ENCODE assay signal across 17 mouse cellular contexts in genomic region chr2:167270496-167270895, GRCm38 (mm10). TPM values are rescaled to one million over a fixed set of nuclear protein-coding genes. Genes with fewer than 3 reads are reported as not detected.
A peak's percentile ranks its signal among the peaks of the same experiment; 100 is the strongest.
DNase-seq lines count a peak whose midpoint lies in the region; ATAC-seq lines count a peak whose summit lies in the region.
"Had no signal": no experiment of that assay in that cellular context is flagged by ENCODE, and none has a peak within 500 bp of the region (broad histone marks: within the 10 kb centered on the region; RNA-seq: fewer than 3 reads in every experiment).

No protein-coding gene starts in this region.

- H3K9ac ChIP-seq in midbrain, embryonic 16.5 days (ENCODE audit: low read depth, low read length), result no peak overlapping the region
- H3K9ac ChIP-seq: midbrain, embryonic 12.5 days; stomach, embryonic 15.5 days had no signal

- no peak overlapping the region for H3K27ac ChIP-seq in heart, embryonic 10.5 days
- H3K27ac ChIP-seq in midbrain, embryonic 16.5 days (ENCODE audit: low read length), result no peak overlapping the region
- H3K27ac ChIP-seq: midbrain, embryonic 12.5 days; stomach, embryonic 15.5 days had no signal

- no peak for ATAC-seq in midbrain, embryonic 16.5 days
- ATAC-seq: CD4-positive, CD25-positive, alpha-beta regulatory T cell, adult 4 months; hindbrain, embryonic 16.5 days had no signal

- H3K27me3 ChIP-seq in heart, embryonic 10.5 days (ENCODE audit: insufficient read depth, poor library complexity, severe bottlenecking), result no peaks in the 10 kb centered on the region
- H3K27me3 ChIP-seq in midbrain, embryonic 16.5 days (ENCODE audit: control insufficient read depth, insufficient read depth, low read depth, low read length), result no peaks in the 10 kb centered on the region
- H3K27me3 ChIP-seq: midbrain, embryonic 12.5 days; stomach, embryonic 15.5 days had no signal

- peaks cover 11% of the 10 kb centered on the region; the same call in 1 of the 2 replicates for H3K4me1 ChIP-seq in heart, embryonic 10.5 days
- no peaks in the 10 kb centered on the region for H3K4me1 ChIP-seq in midbrain, embryonic 16.5 days (ENCODE audit: control insufficient read depth, insufficient read depth, low read length)
- H3K4me1 ChIP-seq: stomach, embryonic 15.5 days had no signal

- WGBS in heart, embryonic 10.5 days, result 74% methylated on average over 3 of the region's 3 CpGs
- 85% methylated on average over 3 of the region's 3 CpGs for WGBS in midbrain, embryonic 16.5 days

- H3K4me3 ChIP-seq in heart, embryonic 10.5 days, result no peak overlapping the region
- no peak overlapping the region for H3K4me3 ChIP-seq in midbrain, embryonic 16.5 days (ENCODE audit: low read depth, low read length)
- H3K4me3 ChIP-seq: midbrain, embryonic 12.5 days; stomach, embryonic 15.5 days had no signal

- peak; percentile 0 for DNase-seq in adrenal gland, adult 2 months
- DNase-seq in adrenal gland, postnatal 4 days (ENCODE audit: low spot score in 2 of 2), result no peak
- peak; percentile 3 for DNase-seq in heart, postnatal 4 days
- no peak for DNase-seq in heart, embryonic 10.5 days (ENCODE audit: low spot score)
- peak; percentile 0 for DNase-seq in ovary, adult 18-20 months (ENCODE audit: low spot score)
- no peak for DNase-seq in ovary, postnatal 10 days (ENCODE audit: low spot score)
- DNase-seq in urinary bladder, postnatal 14 days (ENCODE audit: low spot score), result peak; percentile 1
- DNase-seq: cerebellum, postnatal 14 days; kidney, adult 2 months; left cerebral cortex, postnatal 4 days; thymus, postnatal 25 days had no signal

- no peak overlapping the region for H3K4me2 ChIP-seq in midbrain, embryonic 16.5 days (ENCODE audit: low read length)
- H3K4me2 ChIP-seq: midbrain, embryonic 12.5 days; stomach, embryonic 15.5 days had no signal

- H3K36me3 ChIP-seq in heart, embryonic 10.5 days, result no peaks in the 10 kb centered on the region
- no peaks in the 10 kb centered on the region for H3K36me3 ChIP-seq in midbrain, embryonic 16.5 days (ENCODE audit: control insufficient read depth, insufficient read depth, low read length)
- H3K36me3 ChIP-seq: G1E; midbrain, embryonic 12.5 days; stomach, embryonic 15.5 days had no signal

- H3K9me3 ChIP-seq in heart, embryonic 10.5 days, result no peaks in the 10 kb centered on the region
- no peaks in the 10 kb centered on the region for H3K9me3 ChIP-seq in midbrain, embryonic 16.5 days (replicated peaks; ENCODE audit: control insufficient read depth, low read length, poor library complexity, severe bottlenecking)
- H3K9me3 ChIP-seq: midbrain, embryonic 12.5 days; stomach, embryonic 15.5 days had no signal

RNA-seq across cellular contexts. Expression of gene Ptgis, which starts 30.1 kb away (rescaled TPM):
- 10 to 100 TPM; 17.3 to 37.2 TPM for total RNA-seq in adrenal gland, adult 2 months (2021)
- 65.3 and 74.3 TPM in 2 replicates for polyA plus RNA-seq in adrenal gland, adult 2 months (2012; rRNA removed)
- 10 to 100 TPM; 21.5 to 22.3 TPM for total RNA-seq in adrenal gland, postnatal 4 days (2021)
- 10 to 100 TPM; 36.7 to 40.9 TPM for total RNA-seq in heart, postnatal 4 days (2021)
- 16.3 and 21.4 TPM in 2 replicates for polyA plus RNA-seq in heart, embryonic 10.5 days (2016; fragmentation: Nextera tagmentation; extraction: Ambion mirVana)
- polyA plus RNA-seq in midbrain, embryonic 16.5 days (2015; fragmentation: Nextera tagmentation; extraction: Ambion mirVana), result 3.4 and 4.3 TPM in 2 replicates
- total RNA-seq: G1E had no signal
- polyA plus RNA-seq: G1E had no signal

Comparison
In these comparisons a context has a peak if more than half of its experiments do, and no peak if none do; other contexts are left out.
1. DNase-seq: peak in adrenal gland, adult 2 months (single experiment), heart, postnatal 4 days (single experiment), ovary, adult 18-20 months (single experiment) and urinary bladder, postnatal 14 days (single experiment); none in adrenal gland, postnatal 4 days (0 of 2), heart, embryonic 10.5 days (single experiment) and ovary, postnatal 10 days (single experiment).